Mouse (Mus musculus) T-helper 17 cell (primary cell): ENCODE measurements around the gene Ubfd1.

ENCODE experiments used
- in situ Hi-C, 2 experiments: fragments of 300-600 bp; cut with MboI, MseI; formaldehyde crosslinking; loops; 1 replicate in 1 of 2; 2 replicates in 1 of 2; pipeline ENCODE4 v1.15.1; 2025; ENCODE audit warnings: high pct_unique_total_duplicates in 2 of 2

Ubfd1 gene

DNA sequence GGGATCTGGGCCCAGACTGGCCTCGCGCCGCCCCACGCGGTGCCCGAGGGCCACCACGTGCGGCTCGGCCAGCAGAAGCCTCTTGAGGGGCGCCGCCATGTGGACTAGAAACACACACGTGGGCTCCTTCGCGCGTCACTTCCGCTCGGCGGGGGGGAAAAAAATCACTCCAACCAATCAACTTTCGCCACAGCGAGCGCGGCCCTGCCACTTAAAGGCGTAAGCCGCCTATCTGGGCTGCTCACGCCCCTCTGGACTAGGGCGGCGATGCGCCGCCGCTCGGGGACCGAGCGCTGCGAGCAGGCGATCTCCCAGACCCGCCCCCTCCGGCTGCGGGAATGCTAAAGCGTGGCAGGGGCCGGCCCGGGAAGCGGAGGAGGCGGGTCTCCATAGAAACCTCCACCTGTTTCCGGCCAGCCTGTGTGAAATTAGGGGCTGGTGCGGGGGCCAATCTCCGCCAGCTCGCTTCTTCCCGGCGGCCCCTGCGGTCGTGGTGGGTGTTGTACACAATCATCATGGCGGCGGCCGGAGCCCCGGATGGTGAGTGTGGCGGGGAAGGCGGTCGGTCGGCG lies at the start of gene Ubfd1, which contains the start of gene Ears2:
Ubfd1 (plus strand) TSS at position 231 of the 572 bp plus-strand sequence.
Ears2 (minus strand) TSS at position 319 of the 572 bp plus-strand sequence.
- in situ Hi-C loops: no loop called here

DNA sequence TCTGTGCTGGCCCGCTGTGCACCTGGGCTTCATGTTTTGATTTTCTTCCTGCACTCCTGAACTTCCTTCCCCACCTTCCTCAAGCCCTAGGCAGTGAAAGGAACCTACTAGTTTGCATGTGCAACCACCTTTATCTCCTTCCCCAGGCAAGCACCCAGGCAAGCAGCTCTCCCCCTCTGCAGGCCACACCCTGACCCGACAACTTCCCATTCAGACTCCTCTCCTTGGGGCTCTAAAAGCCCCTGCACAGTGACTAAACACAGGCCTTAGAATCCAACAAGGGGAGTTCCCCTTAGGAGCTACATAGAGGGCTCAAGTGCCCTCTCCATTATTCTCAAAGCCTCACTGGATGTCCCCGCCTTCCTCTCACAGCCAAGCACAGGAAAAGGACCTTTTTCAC lies 48.7 kb upstream of the Ubfd1 start:
- in situ Hi-C loops: no loop called here

DNA sequence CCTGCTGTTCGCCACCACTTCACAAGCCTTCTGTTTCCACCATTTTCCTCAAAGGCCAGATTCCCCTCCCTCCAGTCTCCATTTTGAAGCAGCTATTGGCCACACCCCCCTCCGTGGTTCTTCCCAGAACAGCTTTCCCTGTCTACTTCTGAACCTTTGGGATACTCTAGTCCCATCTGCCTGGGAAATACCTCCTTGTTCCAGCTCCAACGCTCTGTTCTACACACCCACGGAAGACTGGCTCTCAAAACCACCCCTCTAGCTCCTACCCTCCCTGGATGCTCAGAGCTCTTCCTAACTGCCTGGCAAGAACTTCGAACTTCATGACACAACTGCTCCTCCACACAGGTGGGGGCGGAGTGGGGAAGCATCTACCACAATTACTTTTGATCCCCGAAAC lies 48.0 kb upstream of the Ubfd1 start:
- in situ Hi-C loops: no loop called here

DNA sequence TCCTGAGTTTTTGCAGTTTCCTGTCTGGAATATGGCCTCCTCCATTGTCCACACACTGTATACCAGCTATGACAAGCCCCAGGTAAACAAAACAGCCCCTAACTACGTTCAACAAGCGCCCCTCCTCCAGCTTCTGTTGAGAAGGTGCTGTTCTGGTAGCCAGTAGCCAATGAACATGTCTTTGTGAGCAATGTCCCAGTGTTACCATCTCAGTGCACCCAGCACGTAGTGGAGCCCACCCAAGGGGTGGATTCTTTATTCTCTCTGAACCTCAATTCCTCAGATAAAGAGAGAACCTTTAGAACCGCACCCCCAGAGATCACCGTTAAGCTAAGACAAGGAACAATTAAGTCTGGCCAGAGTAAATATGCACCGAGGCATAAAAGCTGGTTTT lies 46.7 kb upstream of the Ubfd1 start:
- in situ Hi-C loops: no loop called here

DNA sequence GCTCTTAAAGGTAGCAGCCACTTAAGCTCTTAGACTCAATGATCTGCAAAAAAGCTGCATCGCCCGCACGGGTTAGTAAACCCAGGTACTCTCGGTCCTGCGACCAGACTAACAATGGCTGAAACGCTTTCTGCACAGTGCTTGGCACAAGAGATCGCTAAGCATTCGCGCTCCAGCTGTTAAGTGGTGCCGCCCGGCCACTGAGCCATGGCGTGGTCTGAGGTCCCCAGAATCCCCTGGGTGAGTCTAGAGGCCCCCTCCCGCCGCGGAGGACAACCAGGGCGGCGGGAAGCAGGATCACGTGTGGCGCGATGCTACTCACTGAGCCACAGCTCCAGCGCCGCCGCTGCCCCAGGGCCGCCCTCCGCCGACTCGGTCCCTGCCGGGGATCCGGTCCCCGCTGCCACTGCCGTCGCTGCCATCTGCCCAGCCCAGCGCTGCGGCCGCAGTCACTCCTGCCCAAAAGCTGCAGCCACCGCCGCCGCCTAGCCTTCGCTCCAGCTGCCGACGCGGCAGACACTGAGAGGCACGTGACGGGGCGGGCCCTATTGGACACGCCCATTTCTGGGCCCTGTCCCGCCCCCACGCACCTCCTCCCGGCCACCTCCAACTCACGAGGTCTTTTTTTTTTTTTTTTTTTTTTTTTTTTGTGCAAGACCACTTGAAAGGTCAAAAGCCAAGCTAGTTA lies 46.2 kb upstream of the Ubfd1 start, which contains the start of gene Gga2:
Gga2 (minus strand) TSS at position 556 of the 688 bp plus-strand sequence.
- in situ Hi-C loops: no loop called here

DNA sequence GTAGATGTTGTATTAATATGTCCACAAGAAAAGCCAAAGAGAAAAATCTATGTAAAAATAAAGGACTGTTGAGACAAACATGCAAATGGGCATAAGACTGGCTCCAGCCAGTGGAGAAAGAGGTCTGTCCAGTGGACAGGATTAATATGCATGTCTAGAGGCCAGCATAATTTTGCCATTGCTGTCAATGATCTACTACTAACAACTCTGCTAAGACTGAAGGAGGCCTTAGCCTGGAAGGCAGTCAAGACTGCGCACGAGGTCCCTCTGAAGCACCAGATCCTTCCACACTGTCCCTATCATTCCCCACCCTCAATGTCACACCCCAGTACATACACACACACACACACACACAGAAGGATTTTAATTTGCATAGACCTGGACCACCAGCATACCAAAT lies 44.8 kb upstream of the Ubfd1 start:
- in situ Hi-C loops: no loop called here

DNA sequence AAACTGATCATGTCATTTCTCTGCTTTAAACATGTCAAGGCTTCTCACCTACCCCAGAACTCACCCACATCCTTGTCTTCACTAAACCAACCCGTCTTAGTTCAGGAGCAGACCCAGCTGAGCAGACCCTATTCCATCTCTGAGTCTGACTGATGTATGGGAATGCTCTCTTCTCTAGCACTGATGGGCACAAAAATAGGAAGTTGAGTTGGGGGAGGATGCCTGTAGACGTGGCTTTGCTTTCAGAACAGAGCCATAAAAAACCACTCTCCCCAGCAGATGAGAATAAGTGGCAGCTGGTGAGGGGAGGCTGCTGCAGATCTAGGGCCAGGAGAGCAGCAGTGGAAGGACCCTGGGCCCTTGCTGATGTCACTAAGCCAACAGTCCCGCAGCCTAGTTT lies 33.6 kb upstream of the Ubfd1 start:
- in situ Hi-C loops: no loop called here

DNA sequence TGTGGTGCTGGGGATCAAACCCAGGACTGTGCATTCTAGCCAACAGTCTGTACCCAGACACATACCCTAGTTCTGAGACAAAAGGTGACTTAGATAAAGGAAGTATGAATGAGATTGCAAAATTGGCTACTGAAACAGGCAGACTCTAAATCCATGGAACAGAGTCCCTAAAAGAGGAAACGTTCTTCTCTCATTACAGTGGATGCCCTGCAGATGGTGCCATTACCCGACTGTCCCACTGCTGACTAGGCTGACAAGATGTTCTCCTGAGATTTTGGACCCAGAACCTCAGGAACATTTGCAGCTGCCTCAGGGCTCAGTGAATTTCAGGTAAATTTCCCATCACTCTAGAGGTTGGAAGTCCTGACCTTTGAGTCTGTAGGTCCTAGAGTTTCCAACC lies 32.6 kb upstream of the Ubfd1 start:
- in situ Hi-C loops: no loop called here

DNA sequence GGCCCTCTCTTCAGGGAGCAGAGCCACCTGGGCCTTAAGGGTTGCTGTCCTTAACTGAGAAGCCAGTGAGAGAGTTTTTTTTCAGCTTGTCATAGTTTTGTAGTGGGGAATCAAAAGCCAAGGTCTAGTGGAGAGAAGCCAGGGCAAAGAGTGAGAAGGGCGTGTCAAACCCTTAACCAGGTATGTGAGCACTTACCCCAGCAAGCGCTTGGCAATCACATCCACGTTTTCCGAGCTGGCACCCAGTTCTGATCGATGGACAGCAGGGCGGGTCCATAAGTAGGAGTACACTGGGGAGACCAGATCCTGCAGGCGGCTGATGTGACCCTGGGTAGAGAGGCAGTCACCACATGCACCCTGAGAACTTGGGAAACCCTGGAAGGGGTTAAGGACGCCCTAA lies 22.9 kb upstream of the Ubfd1 start:
- in situ Hi-C loops: no loop called here

DNA sequence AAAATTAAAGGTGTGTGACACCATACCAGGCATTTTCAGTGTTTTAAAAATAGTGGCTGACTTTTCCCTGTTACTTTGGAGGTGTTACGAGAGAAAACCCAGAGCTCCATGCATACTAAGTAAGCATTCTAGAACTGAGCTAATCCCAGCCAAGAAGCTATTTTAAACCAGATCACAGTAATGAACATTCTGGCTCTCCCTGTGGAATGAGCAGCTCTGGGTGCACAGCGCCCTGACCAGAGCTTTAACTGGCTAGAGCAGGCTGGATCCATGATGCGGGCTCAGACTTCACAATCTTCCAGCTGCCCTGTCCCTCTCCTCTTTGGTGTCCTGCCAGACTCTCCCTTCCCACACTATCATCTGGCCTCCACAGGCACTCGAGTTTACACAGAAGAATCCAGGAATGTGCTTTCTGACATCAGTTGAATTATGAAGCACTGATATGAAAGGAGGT lies 21.8 kb upstream of the Ubfd1 start:
- in situ Hi-C loops: no loop called here

DNA sequence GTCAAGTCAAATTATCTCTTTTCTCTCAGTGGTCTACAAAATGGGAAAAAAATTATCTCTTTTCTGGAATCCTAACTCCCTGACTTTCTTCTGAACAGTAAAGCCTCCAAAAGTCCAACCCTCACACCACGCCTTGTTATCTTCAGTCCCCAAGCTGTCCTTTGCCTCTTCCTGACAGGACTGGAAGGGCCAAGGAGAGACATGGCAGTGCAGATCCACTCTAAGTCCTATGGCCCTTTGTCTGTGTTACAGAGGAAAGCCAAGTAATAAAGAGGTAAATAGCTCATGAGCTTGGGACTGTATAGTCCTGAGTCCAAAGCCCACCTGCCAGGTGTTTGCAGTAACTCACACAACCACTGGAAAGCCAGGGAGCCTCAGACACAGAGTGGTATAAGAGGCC lies 21.3 kb upstream of the Ubfd1 start:
- in situ Hi-C loops: no loop called here

DNA sequence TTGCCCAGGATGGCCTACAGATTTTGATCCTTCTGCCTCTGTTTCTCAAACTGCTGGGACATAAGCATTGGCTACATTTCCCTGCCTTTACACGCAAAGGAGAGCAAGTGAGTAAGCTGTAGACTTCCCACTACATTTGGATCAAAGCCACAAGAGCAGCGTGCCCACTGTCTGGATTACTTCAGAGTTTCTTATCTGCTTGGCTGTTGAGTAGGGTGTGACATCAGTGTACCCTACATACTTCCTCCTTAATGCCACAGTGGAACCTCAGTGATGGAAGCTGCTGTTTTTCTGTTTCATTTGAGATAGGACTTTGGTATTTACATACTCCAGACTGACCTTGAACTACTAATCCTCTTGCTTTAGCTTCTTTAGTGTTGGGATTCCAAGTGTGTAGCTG lies 20.2 kb upstream of the Ubfd1 start:
- in situ Hi-C loops: no loop called here

DNA sequence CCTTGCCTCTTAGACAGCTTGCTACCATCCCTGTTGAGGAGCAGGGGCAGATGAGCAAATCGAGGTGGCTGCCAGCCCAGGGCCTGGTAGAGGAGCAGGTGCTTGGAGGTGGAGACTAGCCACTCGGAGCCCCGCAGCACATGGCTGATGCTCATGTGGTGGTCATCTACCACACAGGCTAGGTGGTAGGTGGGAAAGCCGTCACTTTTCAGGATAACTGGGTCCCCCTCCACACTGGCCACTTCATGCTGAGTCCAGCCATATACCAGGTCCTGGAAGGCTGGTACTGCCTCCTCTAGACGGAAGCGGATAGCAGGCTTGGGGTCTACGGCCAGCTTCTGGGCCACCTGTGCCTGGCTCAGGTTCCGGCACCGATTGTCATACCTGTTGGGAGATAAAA lies 18.8 kb upstream of the Ubfd1 start:
- in situ Hi-C loops: no loop called here

DNA sequence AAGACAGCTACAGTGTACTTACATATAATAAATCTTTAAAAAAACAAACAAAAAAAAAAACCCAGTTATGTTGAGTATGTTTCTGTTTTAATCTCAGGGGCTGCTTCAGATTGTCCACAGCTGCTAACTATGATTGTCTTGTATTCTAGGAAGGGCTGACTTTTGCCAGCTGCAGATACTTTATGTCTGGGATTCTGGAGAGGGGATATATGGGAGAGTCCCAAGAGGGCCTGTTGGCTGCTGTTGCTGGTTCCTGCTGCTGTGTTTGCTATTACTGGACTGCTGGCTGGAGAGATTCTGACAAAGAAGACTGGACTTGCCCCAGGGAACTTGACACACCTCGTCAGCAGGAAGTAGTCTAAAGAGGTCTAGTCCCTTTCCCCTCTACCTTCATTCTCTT lies 16.1 kb upstream of the Ubfd1 start:
- in situ Hi-C loops: no loop called here

DNA sequence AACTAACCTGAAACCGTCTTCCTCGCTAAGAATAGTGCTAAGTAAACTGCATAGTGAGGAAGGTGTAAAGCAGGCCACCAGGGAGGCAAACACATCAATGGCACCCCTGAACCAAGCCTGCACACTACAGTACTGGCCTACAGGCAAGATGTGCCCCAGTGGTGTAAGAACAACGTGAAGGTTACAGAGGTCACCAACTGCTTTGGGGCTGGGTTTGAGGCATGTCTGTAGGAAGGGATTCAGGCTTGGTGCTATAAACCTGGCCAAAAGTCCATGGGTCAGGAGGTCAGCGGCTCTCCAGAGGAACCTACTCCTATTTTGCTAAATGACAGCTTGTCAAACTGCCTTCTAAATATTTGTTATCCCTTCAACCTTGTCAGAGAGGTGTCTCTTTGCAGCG lies 10.3 kb upstream of the Ubfd1 start:
- in situ Hi-C loops: no loop called here

DNA sequence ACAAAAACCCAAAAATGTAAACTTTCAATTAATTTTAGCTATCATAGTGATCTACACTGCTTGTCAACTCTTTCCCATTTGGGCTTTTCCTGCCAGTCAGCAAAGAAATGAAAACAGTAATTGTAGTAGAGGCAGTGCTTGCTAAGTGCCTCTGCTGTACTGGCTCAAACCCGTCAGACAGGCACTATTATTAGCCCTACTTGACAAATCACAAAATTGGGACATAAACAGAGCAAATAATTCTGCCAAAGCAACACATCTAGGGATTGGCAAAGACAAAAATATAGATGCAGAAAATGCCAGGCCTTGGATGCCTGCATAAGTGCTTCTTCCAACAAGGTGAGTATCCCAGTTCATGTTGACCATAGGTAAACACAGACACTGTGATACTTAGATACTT lies 1.3 kb upstream of the Ubfd1 start:
- in situ Hi-C loops: no loop called here

DNA sequence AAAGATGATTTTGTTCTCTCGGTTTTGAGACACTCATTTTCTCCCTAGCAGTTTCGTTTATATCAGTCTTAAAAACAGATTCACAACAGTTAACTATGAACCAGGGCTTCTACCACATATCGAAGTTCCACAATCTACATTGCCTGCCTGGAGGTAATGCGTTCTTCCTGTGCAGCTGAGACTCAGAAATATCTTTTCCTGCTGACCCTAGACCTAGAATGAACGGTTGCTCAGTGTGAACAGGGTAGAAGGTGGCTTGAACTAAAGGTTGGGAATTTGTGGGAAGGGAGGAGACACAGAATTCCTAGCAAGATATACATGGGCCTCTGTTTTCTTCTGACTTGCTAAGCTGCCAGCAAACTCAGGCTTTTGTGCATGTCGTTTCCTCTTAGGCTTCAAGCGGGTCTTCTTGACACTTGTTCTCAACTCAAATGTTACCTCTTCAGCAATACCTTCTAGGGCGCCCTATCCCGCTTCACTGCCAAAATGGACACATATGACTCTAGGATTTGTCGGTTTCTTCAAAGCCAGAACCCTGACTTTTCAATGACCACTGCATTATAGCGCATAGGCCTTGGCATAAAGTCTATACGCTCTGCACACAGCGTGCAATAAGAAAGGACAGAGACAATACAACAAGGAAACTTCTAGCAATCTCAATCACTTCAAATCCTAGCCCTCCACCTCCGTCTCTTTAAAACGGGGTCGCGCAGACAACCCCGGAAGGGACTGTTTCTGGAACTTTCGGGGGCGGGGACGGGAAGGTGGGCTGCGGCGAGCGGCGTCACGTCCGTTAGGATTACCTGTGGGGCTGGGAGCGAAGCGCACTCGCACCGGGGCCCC lies 652 bp upstream of the Ubfd1 start:
- in situ Hi-C loops: no loop called here

DNA sequence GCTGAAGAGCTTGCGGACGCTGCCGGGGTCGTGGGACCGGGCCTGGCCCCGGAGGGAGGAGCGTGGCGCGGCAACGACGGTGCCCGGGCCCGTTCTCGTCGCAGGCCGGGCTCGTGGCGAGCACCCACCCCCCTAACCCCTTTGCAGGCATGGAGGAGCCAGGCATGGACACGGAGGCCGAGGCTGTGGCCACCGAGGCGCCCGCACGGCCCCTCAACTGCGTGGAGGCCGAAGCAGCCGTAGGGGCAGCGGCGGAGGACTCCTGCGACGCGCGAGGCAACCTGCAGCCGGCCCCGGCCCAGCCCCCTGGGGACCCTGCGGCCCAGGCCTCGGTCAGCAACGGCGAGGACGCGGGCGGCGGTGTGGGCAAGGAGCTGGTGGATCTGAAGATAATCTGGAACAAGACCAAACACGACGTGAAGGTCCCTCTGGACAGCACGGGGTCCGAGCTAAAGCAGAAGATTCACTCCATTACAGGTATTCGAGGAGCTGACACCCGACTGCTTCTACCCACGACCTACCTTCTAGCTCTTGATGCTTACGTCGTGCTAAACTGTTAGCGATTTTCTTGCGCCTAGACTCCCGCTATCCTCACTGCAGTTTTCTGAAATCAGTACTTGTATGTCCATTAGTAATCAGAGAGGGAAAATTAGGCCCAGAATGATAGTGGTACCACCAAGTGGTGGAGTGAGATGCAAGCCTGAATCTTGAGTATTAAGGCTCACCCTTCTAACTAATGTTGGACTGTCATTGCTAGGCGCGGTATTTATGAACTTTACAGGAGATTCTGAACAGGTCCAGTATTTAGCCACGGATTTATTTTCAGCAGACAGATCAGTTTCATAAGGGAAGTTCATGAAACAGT lies 774 bp downstream of the Ubfd1 start:
- in situ Hi-C loops: no loop called here

DNA sequence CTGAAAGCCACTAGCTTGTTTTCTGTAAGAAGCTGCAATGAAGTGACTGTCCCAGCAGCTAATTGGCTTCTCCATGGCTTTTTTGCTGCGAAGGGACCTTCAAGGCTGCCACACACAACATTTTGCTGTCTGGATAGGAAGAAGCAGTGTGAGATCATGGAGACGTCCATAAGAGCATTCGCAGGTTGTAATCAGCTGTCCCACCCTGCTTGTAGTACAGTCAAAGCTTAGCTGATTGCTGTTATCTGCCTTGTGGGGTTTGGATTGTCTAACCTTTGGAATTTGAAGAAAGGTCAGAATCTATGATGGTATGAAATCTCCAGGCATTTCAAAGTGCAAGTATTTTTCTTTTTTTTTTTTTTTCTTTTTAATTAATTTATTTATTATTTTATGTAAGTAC lies 7.4 kb downstream of the Ubfd1 start:
- in situ Hi-C loops: no loop called here

DNA sequence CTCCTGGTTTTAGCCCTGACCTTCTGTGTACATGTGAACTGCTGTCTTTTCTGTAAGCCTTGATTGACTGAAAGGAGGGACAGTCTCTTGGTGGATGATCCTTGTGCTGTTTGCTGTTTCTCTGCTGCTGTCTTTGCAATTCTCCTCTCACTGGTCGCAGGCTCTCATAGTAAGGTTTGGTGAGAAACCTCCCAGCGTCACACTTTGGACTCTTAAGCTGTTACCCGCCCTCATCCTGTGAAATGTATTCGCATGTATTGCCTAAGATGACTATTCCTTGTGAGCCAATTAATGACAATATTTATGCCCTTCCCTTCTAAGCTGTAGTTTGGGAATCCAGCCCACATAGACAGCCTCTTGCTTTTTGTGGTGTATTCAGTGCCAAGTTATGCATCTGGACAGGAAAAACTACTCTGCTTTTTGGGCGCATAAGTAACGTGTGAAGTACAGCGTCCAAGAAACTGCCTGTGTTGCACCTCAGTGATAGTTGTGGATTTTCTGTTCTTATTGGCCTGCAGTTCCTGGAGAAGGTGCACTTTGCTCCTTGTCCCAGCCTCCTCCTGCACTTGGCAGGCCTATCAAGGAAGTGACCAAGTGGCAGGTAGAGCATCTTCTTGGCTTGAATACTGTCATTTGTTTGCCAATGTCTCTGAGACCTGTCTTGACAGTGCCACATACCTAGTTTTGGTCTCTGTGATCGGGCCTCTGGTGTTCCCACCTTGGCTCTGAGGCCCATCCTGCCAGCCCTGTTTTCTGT lies 13.0 kb downstream of the Ubfd1 start:
- in situ Hi-C loops: loop anchor here (25.0 kb wide), 2 partner anchors 907 to 1393 kb away; partner anchors contain the start of gene Mosmo (in 1 of the 2)

DNA sequence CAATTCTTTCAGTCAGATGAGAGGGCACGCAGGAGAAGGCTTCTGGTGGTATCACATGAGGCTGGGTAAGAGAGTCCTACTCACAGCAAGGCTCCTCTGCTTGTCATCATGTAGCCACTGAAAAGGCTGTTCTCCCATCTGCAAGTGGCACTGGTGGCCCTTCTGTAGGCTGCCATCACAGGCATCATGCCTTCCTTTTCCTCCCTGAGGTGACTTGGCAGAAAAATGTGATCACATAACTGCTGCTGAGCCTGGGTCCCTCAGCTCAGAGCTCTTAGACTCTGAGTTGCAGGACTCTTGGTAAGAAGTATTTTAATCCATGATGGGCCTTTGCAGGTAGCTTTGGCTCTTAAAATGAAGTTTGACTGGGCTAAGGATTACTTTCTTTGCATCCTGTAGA lies 14.1 kb downstream of the Ubfd1 start:
- in situ Hi-C loops: loop anchor here (25.0 kb wide), 2 partner anchors 906 to 1394 kb away; partner anchors contain the start of gene Mosmo (in 1 of the 2)
